Mouse (Mus musculus): ENCODE results near the gene Myo16. TPM values are rescaled to one million over a fixed set of nuclear protein-coding genes. Genes with fewer than 3 reads are reported as not detected.

Gene Myo16
- polyA plus RNA-seq, 1 experiment from 2014 or later = 0.01 TPM

- H3K4me3 ChIP-seq (ENCODE audit: low read depth, low read length) = no peak overlapping the region
- WGBS (ENCODE audit: insufficient replicate concordance) = 89% methylated on average over 3 of the region's 3 CpGs
- no peak overlapping the region for H3K27ac ChIP-seq (ENCODE audit: low read depth)
- no peaks in the 10 kb centered on the region for H3K4me1 ChIP-seq (ENCODE audit: insufficient read depth)
- H3K4me2 ChIP-seq (ENCODE audit: low read depth, low read length) = no peak overlapping the region
- ATAC-seq (no peak), DNase-seq (no peak)
- TF ChIP-seq EP300 (IDR thresholded peaks at IDR 0.05; ENCODE audit: low read depth) (no peak), CTCF (IDR thresholded peaks at IDR 0.05; ENCODE audit: low read depth) (no peak)
- no peaks in the 10 kb centered on the region for H3K36me3 ChIP-seq (replicated peaks; ENCODE audit: insufficient read depth, low read length)
- no peaks in the 10 kb centered on the region for H3K27me3 ChIP-seq (ENCODE audit: insufficient read depth, low read length)
- no peak overlapping the region for H3K9ac ChIP-seq (replicated peaks)
- no peaks in the 10 kb centered on the region for H3K9me3 ChIP-seq (ENCODE audit: low read length)
These were observed 348.0 kb downstream of the Myo16 start for GRCm38 (mm10) chr8:10501750-10502149.

GRCm38 (mm10) chr8:10512105-10512504 is 358.4 kb downstream of the Myo16 start:
- Histone ChIP-seq H3K4me1 (ENCODE audit: insufficient read depth) (no peaks in the 10 kb centered on the region), H3K27ac (ENCODE audit: low read depth) (no peak overlapping the region), H3K9me3 (ENCODE audit: low read length) (no peaks in the 10 kb centered on the region), H3K4me2 (ENCODE audit: low read depth, low read length) (no peak overlapping the region), H3K27me3 (ENCODE audit: insufficient read depth, low read length) (no peaks in the 10 kb centered on the region), H3K9ac (replicated peaks) (no peak overlapping the region), H3K4me3 (ENCODE audit: low read depth, low read length) (no peak overlapping the region), H3K36me3 (replicated peaks; ENCODE audit: insufficient read depth, low read length) (no peaks in the 10 kb centered on the region)
- DNase-seq = no peak
- TF ChIP-seq EP300 (IDR thresholded peaks at IDR 0.05; ENCODE audit: low read depth) (no peak), CTCF (IDR thresholded peaks at IDR 0.05; ENCODE audit: low read depth) (no peak)
- ATAC-seq = no peak
- WGBS (ENCODE audit: insufficient replicate concordance) = 74% methylated on average over 3 of the region's 3 CpGs

DNA sequence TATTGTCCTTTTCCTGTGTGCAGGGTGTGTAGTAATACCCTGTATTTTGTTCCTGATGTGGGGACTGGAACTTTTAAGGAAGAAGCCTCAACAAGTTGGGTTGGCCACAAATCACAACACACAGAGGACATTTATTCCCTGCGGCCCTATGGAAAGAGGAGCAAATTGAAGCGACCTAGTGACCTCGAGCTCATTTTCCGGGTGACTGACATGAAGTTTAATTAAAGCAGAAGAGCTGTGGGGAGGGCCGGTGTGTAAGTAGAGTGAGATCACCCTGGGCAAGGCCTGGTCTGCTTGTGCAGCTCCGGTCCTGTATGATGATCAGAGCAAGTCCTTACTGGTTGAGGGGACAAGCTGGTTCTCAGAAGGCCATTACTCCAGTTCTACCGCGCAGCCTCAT is 363.7 kb downstream of the Myo16 start:
- TF ChIP-seq EP300 (IDR thresholded peaks at IDR 0.05; ENCODE audit: low read depth) (no peak), CTCF (IDR thresholded peaks at IDR 0.05; ENCODE audit: low read depth) (no peak)
- no peak for DNase-seq
- Histone ChIP-seq H3K4me2 (ENCODE audit: low read depth, low read length) (no peak overlapping the region), H3K36me3 (replicated peaks; ENCODE audit: insufficient read depth, low read length) (no peaks in the 10 kb centered on the region), H3K4me1 (ENCODE audit: insufficient read depth) (no peaks in the 10 kb centered on the region), H3K27ac (ENCODE audit: low read depth) (no peak overlapping the region), H3K9me3 (ENCODE audit: low read length) (no peaks in the 10 kb centered on the region), H3K27me3 (ENCODE audit: insufficient read depth, low read length) (no peaks in the 10 kb centered on the region), H3K4me3 (ENCODE audit: low read depth, low read length) (no peak overlapping the region), H3K9ac (replicated peaks) (no peak overlapping the region)
- WGBS (ENCODE audit: insufficient replicate concordance) = 83% methylated on average over 8 of the region's 8 CpGs
- ATAC-seq = no peak

- no peak overlapping the region for H3K4me3 ChIP-seq (ENCODE audit: low read depth, low read length)
- no peak for ATAC-seq
- 53% methylated on average over 7 of the region's 7 CpGs for WGBS (ENCODE audit: insufficient replicate concordance)
- DNase-seq = no peak
- TF ChIP-seq CTCF (IDR thresholded peaks at IDR 0.05; ENCODE audit: low read depth) = no peak
- TF ChIP-seq EP300 (IDR thresholded peaks at IDR 0.05; ENCODE audit: low read depth) = no peak
- H3K4me1 ChIP-seq (ENCODE audit: insufficient read depth) = no peaks in the 10 kb centered on the region
- H3K9ac ChIP-seq (replicated peaks) = no peak overlapping the region
- H3K36me3 ChIP-seq (replicated peaks; ENCODE audit: insufficient read depth, low read length) = no peaks in the 10 kb centered on the region
- no peak overlapping the region for H3K4me2 ChIP-seq (ENCODE audit: low read depth, low read length)
- H3K27ac ChIP-seq (ENCODE audit: low read depth) = no peak overlapping the region
- no peaks in the 10 kb centered on the region for H3K27me3 ChIP-seq (ENCODE audit: insufficient read depth, low read length)
- no peaks in the 10 kb centered on the region for H3K9me3 ChIP-seq (ENCODE audit: low read length)
These were observed 365.6 kb downstream of the Myo16 start for GRCm38 (mm10) chr8:10519276-10519675.

DNA sequence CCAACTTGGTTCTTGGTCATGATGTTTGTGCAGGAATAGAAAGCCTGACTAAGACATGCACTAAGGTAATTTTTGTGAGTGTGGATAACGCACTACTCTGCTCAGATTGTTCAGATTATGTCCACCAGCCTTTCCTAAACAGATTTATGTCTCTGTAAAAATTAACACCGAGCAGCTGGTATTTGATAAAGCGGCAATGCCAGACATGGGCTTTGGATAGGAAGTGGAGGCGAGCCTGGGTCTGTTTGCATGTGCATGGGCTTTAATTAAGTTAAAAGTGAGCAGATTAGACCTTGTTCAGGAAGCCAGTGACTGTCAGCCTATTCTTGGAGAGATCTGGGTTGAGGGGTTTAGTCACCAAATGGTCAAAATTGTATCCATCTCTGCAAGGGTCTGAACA is 367.8 kb downstream of the Myo16 start:
- no peak overlapping the region for H3K4me2 ChIP-seq (ENCODE audit: low read depth, low read length)
- no peak for ATAC-seq
- no peak for DNase-seq
- no peak overlapping the region for H3K9ac ChIP-seq (replicated peaks)
- H3K9me3 ChIP-seq (ENCODE audit: low read length) = no peaks in the 10 kb centered on the region
- 74% methylated on average over 4 of the region's 4 CpGs for WGBS (ENCODE audit: insufficient replicate concordance)
- no peaks in the 10 kb centered on the region for H3K27me3 ChIP-seq (ENCODE audit: insufficient read depth, low read length)
- no peaks in the 10 kb centered on the region for H3K36me3 ChIP-seq (replicated peaks; ENCODE audit: insufficient read depth, low read length)
- no peak overlapping the region for H3K4me3 ChIP-seq (ENCODE audit: low read depth, low read length)
- TF ChIP-seq CTCF (IDR thresholded peaks at IDR 0.05; ENCODE audit: low read depth) = no peak
- TF ChIP-seq EP300 (IDR thresholded peaks at IDR 0.05; ENCODE audit: low read depth) = no peak
- H3K27ac ChIP-seq (ENCODE audit: low read depth) = no peak overlapping the region
- H3K4me1 ChIP-seq (ENCODE audit: insufficient read depth) = no peaks in the 10 kb centered on the region

DNA sequence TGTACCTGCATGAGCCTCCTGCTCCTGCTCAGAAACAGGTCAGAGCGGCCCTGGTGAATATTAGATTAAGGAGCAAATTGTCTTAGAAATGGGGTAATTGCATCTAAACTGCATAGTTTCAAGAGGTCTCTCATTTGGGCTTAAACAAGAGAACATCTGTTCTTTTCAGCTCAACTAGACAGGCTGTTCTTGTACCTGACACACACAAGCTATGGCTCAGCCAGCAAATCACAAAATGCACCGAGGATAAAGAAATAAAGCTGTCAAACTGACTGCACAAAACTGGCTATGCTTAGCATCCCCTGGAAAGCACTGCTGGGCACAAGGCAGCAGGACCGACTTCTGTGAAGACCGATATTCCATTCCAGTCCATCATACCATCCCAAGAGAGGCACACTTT is 372.0 kb downstream of the Myo16 start:
- whole genome bisulfite sequencing (ENCODE audit: insufficient replicate concordance) = 81% methylated on average over 4 of the region's 4 CpGs
- H3K27me3 ChIP-seq (ENCODE audit: insufficient read depth, low read length) = no peaks in the 10 kb centered on the region
- H3K4me3 ChIP-seq (ENCODE audit: low read depth, low read length) = no peak overlapping the region
- DNase-seq = no peak
- ATAC-seq = no peak
- H3K9me3 ChIP-seq (ENCODE audit: low read length) = no peaks in the 10 kb centered on the region
- H3K36me3 ChIP-seq (replicated peaks; ENCODE audit: insufficient read depth, low read length) = no peaks in the 10 kb centered on the region
- no peak overlapping the region for H3K4me2 ChIP-seq (ENCODE audit: low read depth, low read length)
- H3K9ac ChIP-seq (replicated peaks) = no peak overlapping the region
- no peaks in the 10 kb centered on the region for H3K4me1 ChIP-seq (ENCODE audit: insufficient read depth)
- TF ChIP-seq CTCF (IDR thresholded peaks at IDR 0.05; ENCODE audit: low read depth) (no peak), EP300 (IDR thresholded peaks at IDR 0.05; ENCODE audit: low read depth) (no peak)
- H3K27ac ChIP-seq (ENCODE audit: low read depth) = no peak overlapping the region

- no peak overlapping the region for H3K4me2 ChIP-seq (ENCODE audit: low read depth, low read length)
- no peaks in the 10 kb centered on the region for H3K9me3 ChIP-seq (ENCODE audit: low read length)
- 69% methylated on average over 5 of the region's 5 CpGs for WGBS (ENCODE audit: insufficient replicate concordance)
- H3K9ac ChIP-seq (replicated peaks) = no peak overlapping the region
- H3K27ac ChIP-seq (ENCODE audit: low read depth) = no peak overlapping the region
- no peaks in the 10 kb centered on the region for H3K27me3 ChIP-seq (ENCODE audit: insufficient read depth, low read length)
- ATAC-seq (no peak), DNase-seq (no peak)
- TF ChIP-seq EP300 (IDR thresholded peaks at IDR 0.05; ENCODE audit: low read depth) (no peak), CTCF (IDR thresholded peaks at IDR 0.05; ENCODE audit: low read depth) (no peak)
- no peaks in the 10 kb centered on the region for H3K4me1 ChIP-seq (ENCODE audit: insufficient read depth)
- no peak overlapping the region for H3K4me3 ChIP-seq (ENCODE audit: low read depth, low read length)
- no peaks in the 10 kb centered on the region for H3K36me3 ChIP-seq (replicated peaks; ENCODE audit: insufficient read depth, low read length)
These were observed 372.9 kb downstream of the Myo16 start for GRCm38 (mm10) chr8:10526616-10527015.
